Mouse (Mus musculus) forebrain, embryonic 11.5 days (tissue): ENCODE data around the gene B230217C12Rik. TPM values are rescaled to one million over a fixed set of nuclear protein-coding genes. Genes with fewer than 3 reads are reported as not detected.

Experiments
- polyA plus RNA-seq: library from polyadenylated mRNA; unstranded; fragments of >200 nt; fragmentation: Nextera tagmentation; extraction: Ambion mirVana; gene quantifications from 2 replicates; pipeline ENCODE4 v1.2.1, GENCODE M21; 2014

Gene B230217C12Rik
- polyA plus RNA-seq, 1 experiment from 2014 or later: 17.7 TPM

Other genes with a start within 250 kb of the B230217C12Rik start
- 13.8 and 15.8 TPM in 2 replicates for gene Epop, start 211.1 kb upstream of the B230217C12Rik start, polyA plus RNA-seq
- gene Mllt6, start 177.4 kb upstream of the B230217C12Rik start, polyA plus RNA-seq: 3.4 and 4.9 TPM in 2 replicates
- gene Cisd3, start 155.0 kb upstream of the B230217C12Rik start, polyA plus RNA-seq: 13.5 and 14.0 TPM in 2 replicates
- 24.2 and 25.9 TPM in 2 replicates for gene Pcgf2, start 140.3 kb upstream of the B230217C12Rik start, polyA plus RNA-seq
- gene Psmb3, start 137.4 kb upstream of the B230217C12Rik start, polyA plus RNA-seq: 463 and 510 TPM in 2 replicates
- gene Pip4k2b, start 96.1 kb upstream of the B230217C12Rik start, polyA plus RNA-seq: 1.8 and 1.9 TPM in 2 replicates
- 16.3 and 19.5 TPM in 2 replicates for gene Cwc25, start 74.2 kb upstream of the B230217C12Rik start, polyA plus RNA-seq
- 0.44 TPM in 1 of 2 replicates, not detected in the other for gene 1700001P01Rik, start 64.9 kb upstream of the B230217C12Rik start, polyA plus RNA-seq
- 400 and 454 TPM in 2 replicates for gene Rpl23, start 58.3 kb upstream of the B230217C12Rik start, polyA plus RNA-seq
- 77.6 and 77.8 TPM in 2 replicates for gene Lasp1, start 41.8 kb upstream of the B230217C12Rik start, polyA plus RNA-seq
- 0.40 and 0.83 TPM in 2 replicates for gene Fbxo47, start 43.4 kb downstream of the B230217C12Rik start, polyA plus RNA-seq
- gene Plxdc1, start 145.7 kb downstream of the B230217C12Rik start, polyA plus RNA-seq: 0.20 TPM in 1 of 2 replicates, not detected in the other
- 10.4 and 12.3 TPM in 2 replicates for gene Arl5c, start 155.4 kb downstream of the B230217C12Rik start, polyA plus RNA-seq
- gene Cacnb1, start 182.3 kb downstream of the B230217C12Rik start, polyA plus RNA-seq: 9.6 and 11.1 TPM in 2 replicates
- 897 and 919 TPM in 2 replicates for gene Rpl19, start 185.9 kb downstream of the B230217C12Rik start, polyA plus RNA-seq
- 0.81 and 0.86 TPM in 2 replicates for gene Stac2, start 212.7 kb downstream of the B230217C12Rik start, polyA plus RNA-seq